Mouse (Mus musculus): ENCODE data around the gene Gm28042. TPM values are rescaled to one million over a fixed set of nuclear protein-coding genes. Genes with fewer than 3 reads are reported as not detected.

Gm28042 gene
- polyA plus RNA-seq, 1 experiment from 2014 or later = 7.2 TPM

GRCm38 (mm10) chr2:120086038-120086437 is 58.7 kb downstream of the Gm28042 start:
- Histone ChIP-seq H3K9ac (replicated peaks; ENCODE audit: low read depth, low read length) (no peak overlapping the region), H3K27ac (ENCODE audit: low read length) (no peak overlapping the region), H3K36me3 (ENCODE audit: control insufficient read depth, insufficient read depth) (no peaks in the 10 kb centered on the region), H3K4me2 (ENCODE audit: low read length) (no peak overlapping the region), H3K4me1 (replicated peaks; ENCODE audit: control insufficient read depth, insufficient read depth, low read length) (no peaks in the 10 kb centered on the region), H3K4me3 (replicated peaks; ENCODE audit: low read length) (no peak overlapping the region), H3K27me3 (replicated peaks; ENCODE audit: control insufficient read depth, insufficient read depth, low read length) (no peaks in the 10 kb centered on the region), H3K9me3 (ENCODE audit: control insufficient read depth, low read length) (peaks cover 2% of the 10 kb centered on the region; the same call in 1 of the 2 replicates)
- WGBS = 96% methylated on average over 3 of the region's 3 CpGs
- no peak for ATAC-seq

DNA sequence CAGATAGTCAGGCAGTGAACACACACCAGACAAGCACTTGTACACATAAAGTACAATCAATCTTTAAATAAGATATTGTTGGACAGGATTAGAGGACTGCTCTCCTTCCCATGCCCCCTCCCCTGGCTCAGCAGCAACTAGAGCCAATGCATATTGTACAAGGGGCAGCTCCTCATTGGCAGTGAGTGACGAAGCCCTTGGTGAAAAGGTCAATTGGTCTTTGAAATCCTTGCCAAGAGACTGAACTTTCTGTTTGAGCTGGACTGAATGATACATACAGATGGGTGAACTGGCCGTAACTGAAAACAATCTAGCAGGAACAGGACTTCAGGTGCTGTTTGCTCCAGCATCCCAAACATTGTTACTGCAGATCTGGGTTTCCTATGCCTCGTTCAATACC is 60.1 kb downstream of the Gm28042 start:
- Histone ChIP-seq H3K36me3 (ENCODE audit: control insufficient read depth, insufficient read depth) (no peaks in the 10 kb centered on the region), H3K4me2 (ENCODE audit: low read length) (no peak overlapping the region), H3K9me3 (ENCODE audit: control insufficient read depth, low read length) (no peaks in the 10 kb centered on the region), H3K9ac (replicated peaks; ENCODE audit: low read depth, low read length) (no peak overlapping the region), H3K4me1 (replicated peaks; ENCODE audit: control insufficient read depth, insufficient read depth, low read length) (no peaks in the 10 kb centered on the region), H3K27me3 (replicated peaks; ENCODE audit: control insufficient read depth, insufficient read depth, low read length) (no peaks in the 10 kb centered on the region), H3K27ac (ENCODE audit: low read length) (no peak overlapping the region), H3K4me3 (replicated peaks; ENCODE audit: low read length) (no peak overlapping the region)
- 73% methylated on average over 3 of the region's 3 CpGs for WGBS
- ATAC-seq = no peak

DNA sequence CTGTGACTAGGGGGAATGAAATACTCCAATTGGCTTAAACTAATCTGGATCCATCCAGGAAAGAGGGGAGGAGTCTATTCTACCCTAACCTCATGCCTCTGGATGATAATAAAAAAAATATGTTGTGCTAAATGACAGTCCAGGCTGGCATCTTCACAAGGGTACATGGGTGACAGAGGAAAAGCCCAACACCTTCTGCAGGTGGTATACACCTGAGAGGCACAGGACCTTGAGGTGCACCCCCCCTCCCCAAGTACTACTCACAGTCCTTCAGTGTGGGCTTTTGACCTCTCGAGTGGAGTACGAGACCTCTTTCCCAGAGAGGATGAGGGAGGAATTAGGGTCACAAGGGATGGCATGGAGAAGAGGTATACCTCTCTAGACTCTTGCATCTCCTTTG is 60.6 kb downstream of the Gm28042 start:
- no peaks in the 10 kb centered on the region for H3K9me3 ChIP-seq (ENCODE audit: control insufficient read depth, low read length)
- WGBS = 92% methylated on average over 2 of the region's 2 CpGs
- no peak for ATAC-seq
- H3K9ac ChIP-seq (replicated peaks; ENCODE audit: low read depth, low read length) = no peak overlapping the region
- no peak overlapping the region for H3K4me3 ChIP-seq (replicated peaks; ENCODE audit: low read length)
- no peaks in the 10 kb centered on the region for H3K36me3 ChIP-seq (ENCODE audit: control insufficient read depth, insufficient read depth)
- no peak overlapping the region for H3K27ac ChIP-seq (ENCODE audit: low read length)
- no peaks in the 10 kb centered on the region for H3K27me3 ChIP-seq (replicated peaks; ENCODE audit: control insufficient read depth, insufficient read depth, low read length)
- H3K4me1 ChIP-seq (replicated peaks; ENCODE audit: control insufficient read depth, insufficient read depth, low read length) = no peaks in the 10 kb centered on the region
- no peak overlapping the region for H3K4me2 ChIP-seq (ENCODE audit: low read length)

DNA sequence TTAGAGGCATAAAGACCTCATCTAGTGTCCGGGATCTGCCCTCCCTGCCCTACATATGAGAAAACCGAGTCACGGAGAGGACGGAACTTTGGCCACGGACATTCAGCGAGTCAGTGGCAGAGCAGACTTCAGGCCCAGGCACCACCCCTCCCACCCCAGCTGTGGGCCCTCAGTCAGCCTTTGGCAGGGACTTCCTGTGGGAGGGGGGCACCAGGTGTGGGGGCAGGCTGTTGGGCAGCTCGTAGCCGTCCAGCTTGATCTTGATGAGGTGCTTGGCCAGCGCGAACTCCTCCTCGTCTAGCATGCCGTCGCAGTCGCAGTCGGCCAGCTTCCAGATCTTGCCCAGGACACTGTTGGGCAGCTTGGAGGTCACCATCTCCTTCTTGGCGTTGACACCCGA is 63.7 kb downstream of the Gm28042 start:
- no peaks in the 10 kb centered on the region for H3K36me3 ChIP-seq (ENCODE audit: control insufficient read depth, insufficient read depth)
- no peak overlapping the region for H3K27ac ChIP-seq (ENCODE audit: low read length)
- no peaks in the 10 kb centered on the region for H3K9me3 ChIP-seq (ENCODE audit: control insufficient read depth, low read length)
- WGBS = 95% methylated on average over 17 of the region's 17 CpGs
- H3K9ac ChIP-seq (replicated peaks; ENCODE audit: low read depth, low read length) = no peak overlapping the region
- no peaks in the 10 kb centered on the region for H3K4me1 ChIP-seq (replicated peaks; ENCODE audit: control insufficient read depth, insufficient read depth, low read length)
- ATAC-seq = no peak
- no peaks in the 10 kb centered on the region for H3K27me3 ChIP-seq (replicated peaks; ENCODE audit: control insufficient read depth, insufficient read depth, low read length)
- no peak overlapping the region for H3K4me3 ChIP-seq (replicated peaks; ENCODE audit: low read length)
- H3K4me2 ChIP-seq (ENCODE audit: low read length) = no peak overlapping the region

Small RNA genes within 50 kb of the gene (microRNA-seq; reads per million reads assigned to microRNA genes)
- gene Mir7665 = not detected

Other genes with a start within 250 kb of the Gm28042 start
- gene Rpap1, start 240.0 kb upstream of the Gm28042 start, polyA plus RNA-seq (2015; fragmentation: Nextera tagmentation; extraction: Ambion mirVana) = 19.9 and 20.5 TPM in 2 replicates
- gene Tyro3, start 229.8 kb upstream of the Gm28042 start, polyA plus RNA-seq (2015; fragmentation: Nextera tagmentation; extraction: Ambion mirVana) = 17.3 and 17.6 TPM in 2 replicates
- gene Mga, start 130.3 kb upstream of the Gm28042 start, polyA plus RNA-seq (2015; fragmentation: Nextera tagmentation; extraction: Ambion mirVana) = 29.0 and 29.5 TPM in 2 replicates
- 4.9 and 5.8 TPM in 2 replicates for gene Mapkbp1, start 54.8 kb upstream of the Gm28042 start, polyA plus RNA-seq (2015; fragmentation: Nextera tagmentation; extraction: Ambion mirVana)
- 16.2 and 17.4 TPM in 2 replicates for gene Jmjd7, start within 50 bp of the Gm28042 start, polyA plus RNA-seq (2015; fragmentation: Nextera tagmentation; extraction: Ambion mirVana)
- 2.4 and 4.0 TPM in 2 replicates for gene Pla2g4b, start 5.9 kb downstream of the Gm28042 start, polyA plus RNA-seq (2015; fragmentation: Nextera tagmentation; extraction: Ambion mirVana)
- gene Ehd4, start 127.1 kb downstream of the Gm28042 start, polyA plus RNA-seq (2015; fragmentation: Nextera tagmentation; extraction: Ambion mirVana) = 9.7 and 11.9 TPM in 2 replicates
- 2.6 and 3.4 TPM in 2 replicates for gene Pla2g4e, start 217.8 kb downstream of the Gm28042 start, polyA plus RNA-seq (2015; fragmentation: Nextera tagmentation; extraction: Ambion mirVana)

All from forebrain, embryonic 16.5 days (tissue).